Mouse (Mus musculus): ENCODE data around the gene Spryd4. TPM values are rescaled to one million over a fixed set of nuclear protein-coding genes. Genes with fewer than 3 reads are reported as not detected.

The Spryd4 gene
- total and polyA plus RNA-seq, 2 experiments from 2014 or later: 20.8 to 22.7 TPM

- H3K4me3 ChIP-seq (ENCODE audit: low read depth, low read length): no peak overlapping the region
- WGBS: 44% methylated on average over 4 of the region's 4 CpGs
- no peak for ATAC-seq
Measured at GRCm38 (mm10) chr10:128236321-128236720, 24.7 kb upstream of the Spryd4 start.

GRCm38 (mm10) chr10:128232420-128232985 is 20.9 kb upstream of the Spryd4 start:
- peak; percentile 54 for ATAC-seq

More at GRCm38 (mm10) chr10:128236321-128236720, 24.7 kb upstream of the Spryd4 start:
- Histone ChIP-seq H3K9me3 (ENCODE audit: low read length) (no peaks in the 10 kb centered on the region), H3K27ac (ENCODE audit: low read depth, low read length) (no peak overlapping the region), H3K9ac (no peak overlapping the region), H3K4me1 (ENCODE audit: insufficient read depth) (no peaks in the 10 kb centered on the region), H3K36me3 (ENCODE audit: insufficient read depth) (no peaks in the 10 kb centered on the region), H3K27me3 (ENCODE audit: insufficient read depth, low read length) (no peaks in the 10 kb centered on the region), H3K4me2 (ENCODE audit: low read depth) (no peak overlapping the region)
- DNase-seq: no peak
- no peak for TF ChIP-seq CTCF (IDR thresholded peaks at IDR 0.05; ENCODE audit: low read depth)

GRCm38 (mm10) chr10:128231697-128232419 is 20.3 kb upstream of the Spryd4 start, which contains the start of gene Timeless:
Gene Timeless, plus strand, starts transcription at chr10:128232065.
- DNase-seq (peak; percentile 93), ATAC-seq (peak; percentile 95)
- no peaks in the 10 kb centered on the region for H3K9me3 ChIP-seq (ENCODE audit: low read length)
- H3K27me3 ChIP-seq (ENCODE audit: insufficient read depth, low read length): no peaks in the 10 kb centered on the region
- H3K27ac ChIP-seq (ENCODE audit: low read depth, low read length): peak within 1 kb of the TSS; percentile 93
- H3K9ac ChIP-seq: peak within 1 kb of the TSS; percentile 81
- peak within 1 kb of the TSS; percentile 74 for H3K4me3 ChIP-seq (ENCODE audit: low read depth, low read length)
- no peak for TF ChIP-seq CTCF (IDR thresholded peaks at IDR 0.05; ENCODE audit: low read depth)
- no peaks in the 10 kb centered on the region for H3K4me1 ChIP-seq (ENCODE audit: insufficient read depth)
- peak within 1 kb of the TSS; percentile 67 for H3K4me2 ChIP-seq (ENCODE audit: low read depth)
- H3K36me3 ChIP-seq (ENCODE audit: insufficient read depth): no peaks in the 10 kb centered on the region
- under 1% methylated on average over 56 of the region's 58 CpGs for WGBS

More at GRCm38 (mm10) chr10:128232420-128232985, 20.9 kb upstream of the Spryd4 start:
- peak; percentile 83 for DNase-seq
- H3K9ac ChIP-seq: peak overlapping the region; percentile 81
- no peaks in the 10 kb centered on the region for H3K36me3 ChIP-seq (ENCODE audit: insufficient read depth)
- peak; percentile 84 for TF ChIP-seq CTCF (IDR thresholded peaks at IDR 0.05; ENCODE audit: low read depth)
- 0% methylated on average over 14 of the region's 14 CpGs for WGBS
- no peaks in the 10 kb centered on the region for H3K4me1 ChIP-seq (ENCODE audit: insufficient read depth)
- peak overlapping the region; percentile 74 for H3K4me3 ChIP-seq (ENCODE audit: low read depth, low read length)
- H3K9me3 ChIP-seq (ENCODE audit: low read length): no peaks in the 10 kb centered on the region
- peak overlapping the region; percentile 67 for H3K4me2 ChIP-seq (ENCODE audit: low read depth)
- no peaks in the 10 kb centered on the region for H3K27me3 ChIP-seq (ENCODE audit: insufficient read depth, low read length)
- H3K27ac ChIP-seq (ENCODE audit: low read depth, low read length): peak overlapping the region; percentile 93

- H3K9me3 ChIP-seq (ENCODE audit: low read length): no peaks in the 10 kb centered on the region
- peak overlapping the region; percentile 74 for H3K4me3 ChIP-seq (ENCODE audit: low read depth, low read length)
- no peak for TF ChIP-seq CTCF (IDR thresholded peaks at IDR 0.05; ENCODE audit: low read depth)
- peak overlapping the region; percentile 67 for H3K4me2 ChIP-seq (ENCODE audit: low read depth)
- 17% methylated on average over 5 of the region's 5 CpGs for WGBS
- DNase-seq (no peak), ATAC-seq (no peak)
- H3K27ac ChIP-seq (ENCODE audit: low read depth, low read length): no peak overlapping the region
- H3K36me3 ChIP-seq (ENCODE audit: insufficient read depth): no peaks in the 10 kb centered on the region
- H3K27me3 ChIP-seq (ENCODE audit: insufficient read depth, low read length): no peaks in the 10 kb centered on the region
- no peak overlapping the region for H3K9ac ChIP-seq
- H3K4me1 ChIP-seq (ENCODE audit: insufficient read depth): no peaks in the 10 kb centered on the region
Measured at GRCm38 (mm10) chr10:128231146-128231545, 19.5 kb upstream of the Spryd4 start.

GRCm38 (mm10) chr10:128230582-128230981 is 19.0 kb upstream of the Spryd4 start:
- Histone ChIP-seq H3K9me3 (ENCODE audit: low read length) (no peaks in the 10 kb centered on the region), H3K9ac (no peak overlapping the region), H3K27me3 (ENCODE audit: insufficient read depth, low read length) (no peaks in the 10 kb centered on the region), H3K27ac (ENCODE audit: low read depth, low read length) (no peak overlapping the region), H3K4me2 (ENCODE audit: low read depth) (no peak overlapping the region), H3K4me1 (ENCODE audit: insufficient read depth) (no peaks in the 10 kb centered on the region), H3K36me3 (ENCODE audit: insufficient read depth) (no peaks in the 10 kb centered on the region), H3K4me3 (ENCODE audit: low read depth, low read length) (no peak overlapping the region)
- WGBS: 83% methylated on average over 12 of the region's 12 CpGs
- TF ChIP-seq CTCF (IDR thresholded peaks at IDR 0.05; ENCODE audit: low read depth): no peak
- DNase-seq (no peak), ATAC-seq (no peak)

- Histone ChIP-seq H3K27me3 (ENCODE audit: insufficient read depth, low read length) (no peaks in the 10 kb centered on the region), H3K4me2 (ENCODE audit: low read depth) (no peak overlapping the region), H3K9ac (no peak overlapping the region), H3K4me1 (ENCODE audit: insufficient read depth) (no peaks in the 10 kb centered on the region), H3K4me3 (ENCODE audit: low read depth, low read length) (no peak overlapping the region), H3K36me3 (ENCODE audit: insufficient read depth) (no peaks in the 10 kb centered on the region), H3K27ac (ENCODE audit: low read depth, low read length) (no peak overlapping the region), H3K9me3 (ENCODE audit: low read length) (no peaks in the 10 kb centered on the region)
- WGBS: 90% methylated on average over 8 of the region's 8 CpGs
- DNase-seq: no peak
- no peak for TF ChIP-seq CTCF (IDR thresholded peaks at IDR 0.05; ENCODE audit: low read depth)
- no peak for ATAC-seq
Measured at GRCm38 (mm10) chr10:128228009-128228408, 16.4 kb upstream of the Spryd4 start.

GRCm38 (mm10) chr10:128227592-128227991 is 16.0 kb upstream of the Spryd4 start:
- H3K9ac ChIP-seq: no peak overlapping the region
- 72% methylated on average over 9 of the region's 9 CpGs for WGBS
- no peak overlapping the region for H3K27ac ChIP-seq (ENCODE audit: low read depth, low read length)
- no peak for DNase-seq
- H3K4me1 ChIP-seq (ENCODE audit: insufficient read depth): no peaks in the 10 kb centered on the region
- no peak overlapping the region for H3K4me2 ChIP-seq (ENCODE audit: low read depth)
- no peak for ATAC-seq
- H3K9me3 ChIP-seq (ENCODE audit: low read length): no peaks in the 10 kb centered on the region
- no peaks in the 10 kb centered on the region for H3K27me3 ChIP-seq (ENCODE audit: insufficient read depth, low read length)
- H3K4me3 ChIP-seq (ENCODE audit: low read depth, low read length): no peak overlapping the region
- no peaks in the 10 kb centered on the region for H3K36me3 ChIP-seq (ENCODE audit: insufficient read depth)
- TF ChIP-seq CTCF (IDR thresholded peaks at IDR 0.05; ENCODE audit: low read depth): no peak

Data from forebrain, postnatal 0 days (tissue).